Mouse (Mus musculus): ENCODE measurements around the gene Gm4491.

DNA sequence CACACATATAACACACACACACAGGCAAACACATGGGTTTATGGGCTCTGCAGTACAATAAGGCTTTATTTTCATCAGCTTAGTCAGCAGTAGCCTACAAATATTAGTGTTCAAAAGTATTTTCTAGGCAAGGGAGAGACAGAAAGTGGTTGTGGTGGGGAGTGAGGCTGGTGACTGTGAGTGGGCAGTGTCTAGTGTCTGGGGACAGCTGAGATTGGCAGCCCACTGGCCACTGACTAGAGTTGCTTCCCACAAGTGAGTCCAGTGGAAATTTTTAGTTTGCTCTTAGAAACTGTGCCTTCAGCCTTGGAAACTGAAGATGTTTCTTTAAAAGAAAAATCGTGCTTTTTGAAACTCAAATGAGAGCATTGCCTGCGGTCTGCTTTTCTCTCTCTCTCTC, 46.1 kb upstream of the Gm4491 start:
- TF ChIP-seq POLR2A (IDR thresholded peaks at IDR 0.05; ENCODE audit: low read depth, low read length) (no peak), CTCF (IDR thresholded peaks at IDR 0.05; ENCODE audit: extremely low read depth, insufficient read length, insufficient replicate concordance, low read depth, low read length) (no peak)
